Mouse (Mus musculus): ENCODE measurements around the gene Slc25a40. TPM values are rescaled to one million over a fixed set of nuclear protein-coding genes. Genes with fewer than 3 reads are reported as not detected.
A peak's percentile ranks its signal among the peaks of the same experiment; 100 is the strongest.

The Slc25a40 gene
- polyA plus RNA-seq, 1 experiment from 2014 or later, result 12.6 TPM

DNA sequence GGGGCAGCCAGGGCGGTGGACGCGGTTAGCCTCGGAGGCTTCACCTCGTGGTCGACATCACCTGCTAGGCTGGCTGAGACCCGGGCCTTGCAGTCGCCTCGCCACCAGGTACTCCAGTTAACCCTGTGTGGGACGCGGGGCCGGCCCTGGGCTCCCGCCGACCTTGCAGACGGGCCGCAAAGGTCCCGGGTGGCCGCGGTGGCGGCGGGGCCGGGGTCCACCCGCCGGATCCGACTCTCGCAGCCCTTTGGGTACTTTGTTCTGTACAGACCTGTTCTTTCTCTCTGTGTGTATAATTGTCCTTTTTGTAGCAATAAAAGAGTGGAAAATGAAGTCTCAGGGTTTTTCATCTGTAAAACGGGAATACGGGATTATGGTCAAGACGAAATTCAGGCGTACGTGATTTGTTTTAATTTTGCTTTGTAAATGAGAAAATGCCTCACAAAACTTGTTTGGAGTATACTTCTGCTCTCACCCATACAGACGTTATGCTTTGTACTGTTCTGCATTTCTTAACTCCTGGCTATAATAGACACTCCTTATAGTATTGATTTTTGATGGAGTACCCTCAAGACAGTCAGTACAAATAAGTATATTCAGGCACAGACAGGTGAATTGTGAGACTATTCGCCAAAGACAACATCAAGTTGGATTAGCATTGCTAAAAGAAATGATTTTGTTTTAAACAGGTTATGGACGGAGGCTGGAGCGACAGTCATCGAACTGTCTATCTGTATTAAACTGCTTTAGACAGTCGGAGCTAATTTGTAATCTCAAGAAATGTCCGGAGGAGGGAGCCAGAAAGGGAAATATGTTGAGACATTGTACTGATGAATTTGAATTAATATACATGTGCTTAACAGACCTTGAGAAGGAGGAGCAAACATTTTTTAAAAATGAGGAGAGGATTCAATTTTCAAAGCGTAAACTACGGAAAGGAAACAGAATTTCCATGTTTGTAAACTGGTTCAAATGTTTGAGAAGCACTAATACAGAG, 580 bp downstream of the Slc25a40 start:
- H3K36me3 ChIP-seq (ENCODE audit: insufficient read depth, low read length), result peaks cover 11% of the 10 kb centered on the region
- ATAC-seq (ENCODE audit: low FRiP score, low TSS enrichment), result no peak
- H3K9ac ChIP-seq (replicated peaks; ENCODE audit: low read length), result peak overlapping the region; percentile 91
- H3K27ac ChIP-seq (ENCODE audit: low read length), result peak overlapping the region; percentile 76
- peak overlapping the region; percentile 75 for H3K4me3 ChIP-seq (ENCODE audit: low read length)
- no peaks in the 10 kb centered on the region for H3K9me3 ChIP-seq (ENCODE audit: low read length)
- WGBS, result under 1% methylated on average over 40 of the region's 40 CpGs
- H3K4me2 ChIP-seq (replicated peaks; ENCODE audit: low read depth, low read length), result peak overlapping the region; percentile 74
- H3K4me1 ChIP-seq (ENCODE audit: insufficient read depth, low read length), result peaks cover 9% of the 10 kb centered on the region
- H3K27me3 ChIP-seq (ENCODE audit: insufficient read depth, low read length), result no peaks in the 10 kb centered on the region

DNA sequence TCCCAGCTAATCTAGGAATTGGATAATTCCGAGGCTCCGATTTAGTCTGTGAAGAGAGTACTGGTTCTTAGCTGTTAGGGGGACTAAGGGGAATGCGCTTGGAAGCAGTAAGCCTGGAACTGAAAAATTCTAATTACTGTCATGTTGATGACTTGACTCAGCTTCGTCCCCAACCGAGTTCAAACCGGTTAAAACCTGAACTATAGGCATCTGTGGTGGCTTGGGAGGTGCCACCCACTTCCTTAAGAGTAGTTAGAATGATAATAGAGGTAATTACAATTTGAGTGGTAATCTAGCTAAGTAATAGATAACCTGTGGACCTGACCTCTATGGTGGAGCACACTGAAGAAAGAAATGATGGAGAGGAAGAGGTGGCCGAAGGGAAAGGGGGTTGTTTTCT, 1.5 kb downstream of the Slc25a40 start:
- Histone ChIP-seq H3K9ac (replicated peaks; ENCODE audit: low read length) (peak overlapping the region; percentile 32; the same call in 1 of the 2 replicates), H3K36me3 (ENCODE audit: insufficient read depth, low read length) (peaks cover 11% of the 10 kb centered on the region), H3K27ac (ENCODE audit: low read length) (no peak overlapping the region), H3K4me3 (ENCODE audit: low read length) (peak overlapping the region; percentile 75), H3K4me1 (ENCODE audit: insufficient read depth, low read length) (peaks cover 9% of the 10 kb centered on the region), H3K4me2 (replicated peaks; ENCODE audit: low read depth, low read length) (peak overlapping the region; percentile 74), H3K27me3 (ENCODE audit: insufficient read depth, low read length) (no peaks in the 10 kb centered on the region), H3K9me3 (ENCODE audit: low read length) (no peaks in the 10 kb centered on the region)
- ATAC-seq (ENCODE audit: low FRiP score, low TSS enrichment), result no peak
- 16% methylated on average over 7 of the region's 7 CpGs for WGBS

DNA sequence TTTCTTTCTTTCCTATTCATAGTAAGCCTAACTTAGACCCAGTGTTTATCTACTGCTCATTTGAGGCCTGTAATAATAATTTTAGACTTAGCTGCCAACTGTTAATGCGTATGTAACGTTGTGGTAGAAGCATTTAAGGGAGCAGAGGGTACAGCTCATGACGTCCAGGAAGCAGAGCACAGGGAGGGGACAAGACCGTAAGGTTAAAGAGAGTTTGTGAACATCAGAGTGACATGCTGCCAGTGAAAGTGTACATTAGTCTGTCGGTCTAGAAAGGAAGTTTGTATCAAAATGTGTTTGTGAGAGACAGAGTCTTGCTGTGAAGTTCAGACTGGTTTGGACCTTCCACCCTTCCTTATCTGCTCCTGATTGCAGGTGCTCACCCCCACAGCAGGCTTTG, 3.2 kb downstream of the Slc25a40 start:
- Histone ChIP-seq H3K9ac (replicated peaks; ENCODE audit: low read length) (no peak overlapping the region), H3K36me3 (ENCODE audit: insufficient read depth, low read length) (peaks cover 4% of the 10 kb centered on the region; the same call in 1 of the 2 replicates), H3K4me2 (replicated peaks; ENCODE audit: low read depth, low read length) (no peak overlapping the region), H3K4me3 (ENCODE audit: low read length) (no peak overlapping the region), H3K27me3 (ENCODE audit: insufficient read depth, low read length) (no peaks in the 10 kb centered on the region), H3K9me3 (ENCODE audit: low read length) (no peaks in the 10 kb centered on the region), H3K4me1 (ENCODE audit: insufficient read depth, low read length) (peaks cover 8% of the 10 kb centered on the region), H3K27ac (ENCODE audit: low read length) (no peak overlapping the region)
- ATAC-seq (ENCODE audit: low FRiP score, low TSS enrichment), result no peak
- 65% methylated on average over 5 of the region's 5 CpGs for WGBS

DNA sequence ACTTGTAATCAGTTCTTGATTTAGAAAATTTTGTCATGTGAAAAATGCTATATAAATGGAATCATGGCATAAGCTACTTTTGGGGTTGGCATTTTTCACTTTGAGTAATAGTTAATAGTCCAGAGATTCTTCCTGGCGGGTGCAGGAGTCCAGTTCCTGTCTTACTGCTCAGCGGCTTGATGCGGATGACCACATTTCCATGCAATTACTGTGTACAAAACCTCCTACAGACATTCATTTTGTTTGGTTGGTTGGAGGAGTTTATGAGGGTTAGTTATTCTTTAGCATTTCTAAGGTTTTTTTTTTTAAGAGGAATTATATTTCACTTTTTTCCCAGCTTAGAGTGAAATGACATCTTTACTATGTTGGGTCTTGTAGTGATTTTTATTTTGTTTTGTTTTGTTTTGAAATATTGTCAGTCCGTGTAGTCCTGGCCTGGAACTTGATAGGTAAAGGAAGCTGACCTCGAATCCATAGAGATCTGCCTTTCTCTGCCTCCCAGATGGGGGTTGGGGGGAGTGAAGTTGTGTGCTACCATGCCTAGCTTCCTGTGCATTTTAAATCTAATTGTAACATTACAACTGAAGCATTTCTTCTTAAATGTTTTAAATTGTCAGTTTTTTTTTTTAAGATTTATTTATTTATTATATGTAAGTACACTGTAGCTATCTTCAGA, 15.0 kb downstream of the Slc25a40 start:
- no peaks in the 10 kb centered on the region for H3K27me3 ChIP-seq (ENCODE audit: insufficient read depth, low read length)
- WGBS, result 38% methylated on average over 5 of the region's 5 CpGs
- H3K9me3 ChIP-seq (ENCODE audit: low read length), result no peaks in the 10 kb centered on the region
- no peaks in the 10 kb centered on the region for H3K4me1 ChIP-seq (ENCODE audit: insufficient read depth, low read length)
- peak; percentile 83; the same call in 1 of the 2 replicates for ATAC-seq (ENCODE audit: low FRiP score, low TSS enrichment)
- H3K4me3 ChIP-seq (ENCODE audit: low read length), result no peak overlapping the region
- H3K27ac ChIP-seq (ENCODE audit: low read length), result no peak overlapping the region
- H3K9ac ChIP-seq (replicated peaks; ENCODE audit: low read length), result no peak overlapping the region
- H3K36me3 ChIP-seq (ENCODE audit: insufficient read depth, low read length), result 0 out of 2 replicates have a peak, but pooled peaks cover 3% of the 10 kb centered on the region
- no peak overlapping the region for H3K4me2 ChIP-seq (replicated peaks; ENCODE audit: low read depth, low read length)

- peak; percentile 71; the same call in 1 of the 2 replicates for ATAC-seq (ENCODE audit: low FRiP score, low TSS enrichment)
- Histone ChIP-seq H3K4me3 (ENCODE audit: low read length) (no peak overlapping the region), H3K9ac (replicated peaks; ENCODE audit: low read length) (no peak overlapping the region), H3K9me3 (ENCODE audit: low read length) (no peaks in the 10 kb centered on the region), H3K27me3 (ENCODE audit: insufficient read depth, low read length) (no peaks in the 10 kb centered on the region), H3K36me3 (ENCODE audit: insufficient read depth, low read length) (0 out of 2 replicates have a peak, but pooled peaks cover 3% of the 10 kb centered on the region), H3K27ac (ENCODE audit: low read length) (no peak overlapping the region), H3K4me1 (ENCODE audit: insufficient read depth, low read length) (no peaks in the 10 kb centered on the region), H3K4me2 (replicated peaks; ENCODE audit: low read depth, low read length) (no peak overlapping the region)
- 41% methylated on average over 2 of the region's 2 CpGs for WGBS
Measured at GRCm38 (mm10) chr5:8439095-8439494, 16.4 kb downstream of the Slc25a40 start.

- Histone ChIP-seq H3K27ac (ENCODE audit: low read length) (no peak overlapping the region), H3K9ac (replicated peaks; ENCODE audit: low read length) (no peak overlapping the region), H3K4me2 (replicated peaks; ENCODE audit: low read depth, low read length) (no peak overlapping the region), H3K4me3 (ENCODE audit: low read length) (no peak overlapping the region), H3K4me1 (ENCODE audit: insufficient read depth, low read length) (no peaks in the 10 kb centered on the region), H3K27me3 (ENCODE audit: insufficient read depth, low read length) (no peaks in the 10 kb centered on the region), H3K36me3 (ENCODE audit: insufficient read depth, low read length) (peaks cover 8% of the 10 kb centered on the region; the same call in 1 of the 2 replicates), H3K9me3 (ENCODE audit: low read length) (no peaks in the 10 kb centered on the region)
- ATAC-seq (ENCODE audit: low FRiP score, low TSS enrichment), result no peak
Measured at GRCm38 (mm10) chr5:8455565-8455964, 32.9 kb downstream of the Slc25a40 start.

DNA sequence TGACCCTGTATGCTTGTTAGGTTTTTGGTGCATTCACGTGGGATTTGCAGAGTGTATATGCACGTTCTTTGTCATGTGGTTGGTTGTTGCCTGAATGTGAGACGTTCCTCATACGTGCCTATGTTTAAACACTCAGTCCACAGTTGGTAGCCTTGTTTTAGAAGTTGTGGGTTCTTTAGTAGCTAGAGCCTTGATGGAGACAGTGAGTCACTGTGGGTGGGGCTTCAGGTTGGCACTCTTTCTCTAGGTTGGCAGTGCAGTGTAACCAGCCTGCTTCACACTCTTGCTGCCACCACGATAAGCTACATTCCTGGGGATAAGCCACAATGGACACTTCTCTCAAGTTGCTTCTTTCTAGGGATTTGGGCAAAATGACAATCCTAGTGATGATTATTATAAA, 33.9 kb downstream of the Slc25a40 start:
- 91% methylated on average over 5 of the region's 5 CpGs for WGBS
- H3K27ac ChIP-seq (ENCODE audit: low read length), result no peak overlapping the region
- no peaks in the 10 kb centered on the region for H3K27me3 ChIP-seq (ENCODE audit: insufficient read depth, low read length)
- H3K4me1 ChIP-seq (ENCODE audit: insufficient read depth, low read length), result no peaks in the 10 kb centered on the region
- H3K4me2 ChIP-seq (replicated peaks; ENCODE audit: low read depth, low read length), result no peak overlapping the region
- peaks cover 11% of the 10 kb centered on the region; the same call in 1 of the 2 replicates for H3K36me3 ChIP-seq (ENCODE audit: insufficient read depth, low read length)
- no peaks in the 10 kb centered on the region for H3K9me3 ChIP-seq (ENCODE audit: low read length)
- no peak overlapping the region for H3K4me3 ChIP-seq (ENCODE audit: low read length)
- ATAC-seq (ENCODE audit: low FRiP score, low TSS enrichment), result no peak
- no peak overlapping the region for H3K9ac ChIP-seq (replicated peaks; ENCODE audit: low read length)

- Histone ChIP-seq H3K9me3 (ENCODE audit: low read length) (no peaks in the 10 kb centered on the region), H3K36me3 (ENCODE audit: insufficient read depth, low read length) (no peaks in the 10 kb centered on the region), H3K4me3 (ENCODE audit: low read length) (no peak overlapping the region), H3K27ac (ENCODE audit: low read length) (no peak overlapping the region), H3K9ac (replicated peaks; ENCODE audit: low read length) (no peak overlapping the region), H3K4me2 (replicated peaks; ENCODE audit: low read depth, low read length) (no peak overlapping the region), H3K4me1 (ENCODE audit: insufficient read depth, low read length) (no peaks in the 10 kb centered on the region), H3K27me3 (ENCODE audit: insufficient read depth, low read length) (no peaks in the 10 kb centered on the region)
- WGBS, result 80% methylated on average over 4 of the region's 4 CpGs
- ATAC-seq (ENCODE audit: low FRiP score, low TSS enrichment), result peak; percentile 54; the same call in 1 of the 2 replicates
Measured at GRCm38 (mm10) chr5:8487989-8488700, 65.5 kb downstream of the Slc25a40 start.

- no peaks in the 10 kb centered on the region for H3K9me3 ChIP-seq (ENCODE audit: low read length)
- no peaks in the 10 kb centered on the region for H3K36me3 ChIP-seq (ENCODE audit: insufficient read depth, low read length)
- no peak for ATAC-seq (ENCODE audit: low FRiP score, low TSS enrichment)
- no peak overlapping the region for H3K9ac ChIP-seq (replicated peaks; ENCODE audit: low read length)
- no peak overlapping the region for H3K4me2 ChIP-seq (replicated peaks; ENCODE audit: low read depth, low read length)
- no peaks in the 10 kb centered on the region for H3K4me1 ChIP-seq (ENCODE audit: insufficient read depth, low read length)
- no peak overlapping the region for H3K4me3 ChIP-seq (ENCODE audit: low read length)
- no peak overlapping the region for H3K27ac ChIP-seq (ENCODE audit: low read length)
- 93% methylated on average over 2 of the region's 2 CpGs for WGBS
- no peaks in the 10 kb centered on the region for H3K27me3 ChIP-seq (ENCODE audit: insufficient read depth, low read length)
Measured at GRCm38 (mm10) chr5:8488701-8489297, 66.1 kb downstream of the Slc25a40 start.

Measured in kidney, embryonic 16.5 days (tissue).